Mouse (Mus musculus) E14TG2a.4 (cell line): ENCODE data around the gene Pkn1.

Source experiments
- H3K27me3 ChIP-seq: 2 replicates; pipeline ENCODE4 v1.6.1; 2014; ENCODE audit warnings: low read length, control low read depth; ENCODE audit not compliant: insufficient read depth
- H3K36me3 ChIP-seq: 2 replicates; pipeline ENCODE4 v1.6.1; 2014; ENCODE audit warnings: low read length, control low read depth; ENCODE audit not compliant: insufficient read depth
- H3K4me1 ChIP-seq: replicated peaks from 2 replicates; pipeline ENCODE4 v1.6.1; 2014; ENCODE audit warnings: low read depth, low read length, control low read depth
- H3K4me3 ChIP-seq: replicated peaks from 2 replicates; pipeline ENCODE4 v1.5.1; 2014; ENCODE audit warnings: mild to moderate bottlenecking, low read length
- H3K9me3 ChIP-seq: 2 replicates; pipeline ENCODE4 v1.6.1; 2014; ENCODE audit warnings: low read length, control low read depth
- CTCF ChIP-seq: conservative IDR thresholded peaks from 2 replicates; pipeline ENCODE4 v1.5.1; 2014; ENCODE audit warnings: low read length
- NANOG ChIP-seq: IDR thresholded peaks from 2 replicates; pipeline ENCODE4 v1.6.1; 2014; ENCODE audit warnings: borderline replicate concordance, low read length, mixed read lengths
- POU5F1 ChIP-seq: IDR thresholded peaks from 2 replicates; pipeline ENCODE4 v1.6.1; 2014; ENCODE audit warnings: low read length, borderline replicate concordance

The Pkn1 gene

GRCm38 (mm10) chr8:83729009-83729807 is 30.2 kb upstream of the Pkn1 start:
- peak; percentile 69 for TF ChIP-seq CTCF
- no peak for TF ChIP-seq NANOG
- Histone ChIP-seq H3K4me3 (no peak overlapping the region), H3K4me1 (peaks cover 44% of the 10 kb centered on the region), H3K27me3 (no peaks in the 10 kb centered on the region), H3K9me3 (no peaks in the 10 kb centered on the region; the same call in 1 of the 2 replicates), H3K36me3 (peaks cover 99% of the 10 kb centered on the region)

GRCm38 (mm10) chr8:83725521-83726102 is 26.6 kb upstream of the Pkn1 start:
- no peak overlapping the region for H3K4me3 ChIP-seq
- peaks cover 60% of the 10 kb centered on the region for H3K4me1 ChIP-seq
- no peaks in the 10 kb centered on the region for H3K9me3 ChIP-seq
- peaks cover 99% of the 10 kb centered on the region for H3K36me3 ChIP-seq
- TF ChIP-seq NANOG (no peak), POU5F1 (no peak), CTCF (no peak)
- no peaks in the 10 kb centered on the region for H3K27me3 ChIP-seq

- H3K4me1 ChIP-seq: peaks cover 67% of the 10 kb centered on the region
- no peak for TF ChIP-seq NANOG
- TF ChIP-seq CTCF: peak; percentile 19; the same call in 1 of the 2 replicates
- H3K27me3 ChIP-seq: no peaks in the 10 kb centered on the region
- H3K36me3 ChIP-seq: peaks cover 99% of the 10 kb centered on the region
- H3K9me3 ChIP-seq: no peaks in the 10 kb centered on the region
- no peak overlapping the region for H3K4me3 ChIP-seq
Measured at GRCm38 (mm10) chr8:83724697-83725482, 25.9 kb upstream of the Pkn1 start.

DNA sequence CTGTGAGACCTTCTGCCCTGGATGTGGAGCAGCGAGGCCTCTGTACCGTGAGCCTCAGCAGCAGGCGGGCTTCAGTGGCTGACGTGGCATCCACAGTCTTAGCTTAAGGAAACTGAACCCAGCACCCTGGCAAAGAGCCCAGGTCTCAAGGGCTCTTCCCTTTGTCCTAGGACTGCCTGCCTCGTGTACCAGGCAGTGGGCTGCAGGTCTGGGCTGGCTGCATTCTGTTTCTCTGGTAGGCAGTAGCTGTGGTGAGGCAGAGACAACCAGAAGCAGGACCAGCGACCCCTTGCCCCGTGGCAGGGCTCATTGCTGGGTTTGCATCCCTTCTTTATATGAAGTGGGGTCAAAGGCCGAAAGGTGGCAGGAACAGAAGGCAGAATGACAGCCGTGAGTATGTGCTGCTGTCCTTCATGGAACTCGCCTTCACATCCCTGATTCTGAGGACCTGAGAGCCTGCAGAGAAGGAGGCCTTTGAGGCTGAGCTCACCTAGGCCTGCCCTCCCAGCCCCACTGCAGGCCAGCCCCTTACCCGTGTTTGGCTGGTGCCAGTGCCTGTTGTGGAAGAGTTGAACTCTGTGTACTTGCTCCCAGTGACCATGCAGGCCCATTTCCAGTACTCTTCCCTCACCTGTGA is 24.6 kb upstream of the Pkn1 start:
- Histone ChIP-seq H3K36me3 (peaks cover 99% of the 10 kb centered on the region), H3K4me1 (peaks cover 76% of the 10 kb centered on the region), H3K9me3 (no peaks in the 10 kb centered on the region), H3K27me3 (no peaks in the 10 kb centered on the region), H3K4me3 (no peak overlapping the region)
- no peak for TF ChIP-seq NANOG
- no peak for TF ChIP-seq CTCF
- no peak for TF ChIP-seq POU5F1

- TF ChIP-seq NANOG: no peak
- TF ChIP-seq CTCF: no peak
- TF ChIP-seq POU5F1: no peak
- no peaks in the 10 kb centered on the region for H3K27me3 ChIP-seq
- peaks cover 98% of the 10 kb centered on the region for H3K36me3 ChIP-seq
- peaks cover 76% of the 10 kb centered on the region for H3K4me1 ChIP-seq
- no peaks in the 10 kb centered on the region for H3K9me3 ChIP-seq
- no peak overlapping the region for H3K4me3 ChIP-seq
Measured at GRCm38 (mm10) chr8:83722631-83723030, 23.7 kb upstream of the Pkn1 start.

DNA sequence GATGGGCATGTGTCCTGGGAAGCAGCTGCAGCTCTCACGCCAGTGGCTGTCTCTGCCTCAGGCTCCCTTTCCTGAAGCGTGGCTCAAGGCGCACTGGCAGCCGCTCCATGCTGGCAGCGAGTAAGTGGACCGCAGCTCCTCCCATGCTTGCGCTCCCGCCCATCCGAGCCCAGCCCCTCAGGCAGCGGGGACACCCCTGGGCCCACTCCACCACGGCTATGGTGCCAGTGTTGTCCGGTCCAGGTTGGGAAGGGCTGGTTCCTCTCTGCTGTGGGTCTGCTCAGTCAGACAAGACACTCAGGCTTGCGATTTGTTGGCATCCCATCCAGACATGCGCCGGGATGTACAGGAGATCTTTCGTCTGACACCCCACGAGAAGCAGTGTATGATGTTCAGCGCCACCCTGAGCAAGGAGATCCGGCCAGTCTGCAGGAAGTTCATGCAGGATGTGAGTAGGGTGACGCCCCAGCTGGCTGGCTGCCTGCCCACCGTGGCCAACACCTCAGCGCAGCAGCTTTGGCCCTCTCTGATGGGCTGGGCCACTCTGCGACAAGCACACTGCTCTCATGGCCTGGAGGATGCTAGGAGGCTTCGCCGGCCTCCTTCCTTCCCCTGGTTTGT is 22.5 kb upstream of the Pkn1 start:
- TF ChIP-seq NANOG (no peak), POU5F1 (no peak), CTCF (no peak)
- H3K9me3 ChIP-seq: no peaks in the 10 kb centered on the region
- no peaks in the 10 kb centered on the region for H3K27me3 ChIP-seq
- peak overlapping the region; percentile 8; the same call in 1 of the 2 replicates for H3K4me3 ChIP-seq
- peaks cover 97% of the 10 kb centered on the region for H3K36me3 ChIP-seq
- peaks cover 88% of the 10 kb centered on the region for H3K4me1 ChIP-seq

GRCm38 (mm10) chr8:83719693-83720092 is 20.7 kb upstream of the Pkn1 start:
- TF ChIP-seq NANOG (no peak), POU5F1 (no peak), CTCF (no peak)
- H3K36me3 ChIP-seq: peaks cover 79% of the 10 kb centered on the region
- H3K9me3 ChIP-seq: no peaks in the 10 kb centered on the region
- H3K27me3 ChIP-seq: no peaks in the 10 kb centered on the region
- no peak overlapping the region for H3K4me3 ChIP-seq
- H3K4me1 ChIP-seq: peaks cover 83% of the 10 kb centered on the region
